Mouse (Mus musculus): ENCODE data around the gene B3gntl1. TPM values are rescaled to one million over a fixed set of nuclear protein-coding genes. Genes with fewer than 3 reads are reported as not detected.

The B3gntl1 gene
- polyA plus RNA-seq, 1 experiment from 2014 or later: 4.6 TPM

- Histone ChIP-seq H3K4me3 (ENCODE audit: low read depth, low read length) (no peak overlapping the region), H3K4me1 (ENCODE audit: control insufficient read depth, insufficient read depth, low read length) (no peaks in the 10 kb centered on the region), H3K27me3 (replicated peaks; ENCODE audit: control insufficient read depth, insufficient read depth, low read length) (no peaks in the 10 kb centered on the region), H3K4me2 (ENCODE audit: low read length) (no peak overlapping the region), H3K9me3 (replicated peaks; ENCODE audit: control insufficient read depth, low read length) (no peaks in the 10 kb centered on the region), H3K36me3 (ENCODE audit: control insufficient read depth, insufficient read depth, low read length) (peaks cover 2% of the 10 kb centered on the region; the same call in 1 of the 2 replicates), H3K27ac (ENCODE audit: low read depth, low read length) (no peak overlapping the region), H3K9ac (ENCODE audit: low read length) (no peak overlapping the region)
- WGBS: 84% methylated on average over 9 of the region's 9 CpGs
- ATAC-seq (no peak), DNase-seq (ENCODE audit: low spot score) (no peak)
Observed at GRCm38 (mm10) chr11:121647321-121647720, 25.6 kb downstream of the B3gntl1 start.

GRCm38 (mm10) chr11:121645394-121645793 lies 27.6 kb downstream of the B3gntl1 start:
- 94% methylated on average over 6 of the region's 6 CpGs for WGBS
- ATAC-seq: no peak
- DNase-seq (ENCODE audit: low spot score): no peak

GRCm38 (mm10) chr11:121641501-121642145 lies 31.3 kb downstream of the B3gntl1 start:
- Histone ChIP-seq H3K4me2 (ENCODE audit: low read length) (no peak overlapping the region), H3K27me3 (replicated peaks; ENCODE audit: control insufficient read depth, insufficient read depth, low read length) (no peaks in the 10 kb centered on the region), H3K9me3 (replicated peaks; ENCODE audit: control insufficient read depth, low read length) (no peaks in the 10 kb centered on the region), H3K27ac (ENCODE audit: low read depth, low read length) (no peak overlapping the region), H3K4me3 (ENCODE audit: low read depth, low read length) (no peak overlapping the region), H3K36me3 (ENCODE audit: control insufficient read depth, insufficient read depth, low read length) (peaks cover 9% of the 10 kb centered on the region; the same call in 1 of the 2 replicates), H3K9ac (ENCODE audit: low read length) (no peak overlapping the region), H3K4me1 (ENCODE audit: control insufficient read depth, insufficient read depth, low read length) (no peaks in the 10 kb centered on the region)
- 25% methylated on average over 2 of the region's 2 CpGs for WGBS
- DNase-seq (ENCODE audit: low spot score) (peak; percentile 14), ATAC-seq (no peak)

More at GRCm38 (mm10) chr11:121645394-121645793, 27.6 kb downstream of the B3gntl1 start:
- Histone ChIP-seq H3K4me2 (ENCODE audit: low read length) (no peak overlapping the region), H3K4me3 (ENCODE audit: low read depth, low read length) (no peak overlapping the region), H3K36me3 (ENCODE audit: control insufficient read depth, insufficient read depth, low read length) (peaks cover 2% of the 10 kb centered on the region; the same call in 1 of the 2 replicates), H3K9ac (ENCODE audit: low read length) (no peak overlapping the region), H3K9me3 (replicated peaks; ENCODE audit: control insufficient read depth, low read length) (no peaks in the 10 kb centered on the region), H3K27me3 (replicated peaks; ENCODE audit: control insufficient read depth, insufficient read depth, low read length) (no peaks in the 10 kb centered on the region), H3K4me1 (ENCODE audit: control insufficient read depth, insufficient read depth, low read length) (no peaks in the 10 kb centered on the region), H3K27ac (ENCODE audit: low read depth, low read length) (no peak overlapping the region)

- H3K9me3 ChIP-seq (replicated peaks; ENCODE audit: control insufficient read depth, low read length): no peaks in the 10 kb centered on the region
- H3K27ac ChIP-seq (ENCODE audit: low read depth, low read length): no peak overlapping the region
- H3K4me3 ChIP-seq (ENCODE audit: low read depth, low read length): no peak overlapping the region
- WGBS: 92% methylated on average over 10 of the region's 10 CpGs
- no peaks in the 10 kb centered on the region for H3K4me1 ChIP-seq (ENCODE audit: control insufficient read depth, insufficient read depth, low read length)
- H3K36me3 ChIP-seq (ENCODE audit: control insufficient read depth, insufficient read depth, low read length): peaks cover 14% of the 10 kb centered on the region; the same call in 1 of the 2 replicates
- H3K4me2 ChIP-seq (ENCODE audit: low read length): no peak overlapping the region
- H3K27me3 ChIP-seq (replicated peaks; ENCODE audit: control insufficient read depth, insufficient read depth, low read length): no peaks in the 10 kb centered on the region
- no peak overlapping the region for H3K9ac ChIP-seq (ENCODE audit: low read length)
- DNase-seq (ENCODE audit: low spot score): no peak
- no peak for ATAC-seq
Observed at GRCm38 (mm10) chr11:121636646-121637045, 36.3 kb downstream of the B3gntl1 start.

DNA sequence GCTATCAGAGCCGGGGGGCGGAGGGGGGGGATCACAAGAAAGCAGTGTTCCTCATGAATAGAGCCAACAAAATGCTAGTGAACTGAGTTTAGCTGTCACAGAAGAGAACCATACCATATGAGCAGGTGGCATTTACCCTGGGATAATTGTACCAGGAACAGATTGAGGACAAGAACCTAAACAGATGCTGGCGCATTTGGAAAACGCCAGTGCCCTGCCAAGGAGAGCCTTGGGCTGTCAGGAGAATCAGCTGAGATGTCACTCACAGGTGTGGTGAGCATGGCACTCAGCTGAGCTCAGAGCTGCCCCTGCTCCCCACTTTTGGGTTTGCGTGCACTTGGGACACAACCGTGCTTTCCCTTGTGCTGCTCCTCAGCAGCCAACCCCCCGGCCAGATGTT lies 41.5 kb downstream of the B3gntl1 start:
- H3K9ac ChIP-seq (ENCODE audit: low read length): no peak overlapping the region
- H3K4me2 ChIP-seq (ENCODE audit: low read length): no peak overlapping the region
- DNase-seq (ENCODE audit: low spot score): peak; percentile 46
- peaks cover 3% of the 10 kb centered on the region; the same call in 1 of the 2 replicates for H3K36me3 ChIP-seq (ENCODE audit: control insufficient read depth, insufficient read depth, low read length)
- 80% methylated on average over 7 of the region's 7 CpGs for WGBS
- no peaks in the 10 kb centered on the region for H3K4me1 ChIP-seq (ENCODE audit: control insufficient read depth, insufficient read depth, low read length)
- ATAC-seq: peak; percentile 67
- no peaks in the 10 kb centered on the region for H3K27me3 ChIP-seq (replicated peaks; ENCODE audit: control insufficient read depth, insufficient read depth, low read length)
- no peak overlapping the region for H3K4me3 ChIP-seq (ENCODE audit: low read depth, low read length)
- no peaks in the 10 kb centered on the region for H3K9me3 ChIP-seq (replicated peaks; ENCODE audit: control insufficient read depth, low read length)
- H3K27ac ChIP-seq (ENCODE audit: low read depth, low read length): no peak overlapping the region

DNA sequence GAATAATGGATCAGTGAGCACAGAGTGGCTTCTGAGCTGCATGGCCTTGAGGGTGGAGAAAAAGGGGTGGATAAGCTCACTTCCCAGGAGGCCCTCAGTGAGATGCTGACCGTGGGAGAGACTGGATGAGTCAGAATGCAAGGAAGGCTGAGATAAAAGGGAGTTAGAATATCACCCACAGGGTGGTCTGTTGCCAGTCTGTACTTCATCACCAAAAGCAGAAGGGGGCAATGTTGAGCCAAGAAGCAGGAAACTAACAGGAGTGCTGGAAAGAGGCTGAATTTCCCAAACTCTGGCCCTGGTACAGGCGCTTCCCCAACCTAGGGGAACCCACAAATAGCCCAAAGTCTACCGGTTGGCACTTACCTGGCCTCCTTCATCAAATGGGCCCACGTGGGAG lies 42.5 kb downstream of the B3gntl1 start:
- peak; percentile 5 for DNase-seq (ENCODE audit: low spot score)
- Histone ChIP-seq H3K4me3 (ENCODE audit: low read depth, low read length) (no peak overlapping the region), H3K9me3 (replicated peaks; ENCODE audit: control insufficient read depth, low read length) (no peaks in the 10 kb centered on the region), H3K4me2 (ENCODE audit: low read length) (no peak overlapping the region), H3K9ac (ENCODE audit: low read length) (no peak overlapping the region), H3K27me3 (replicated peaks; ENCODE audit: control insufficient read depth, insufficient read depth, low read length) (no peaks in the 10 kb centered on the region), H3K27ac (ENCODE audit: low read depth, low read length) (no peak overlapping the region), H3K36me3 (ENCODE audit: control insufficient read depth, insufficient read depth, low read length) (no peaks in the 10 kb centered on the region; the same call in 1 of the 2 replicates), H3K4me1 (ENCODE audit: control insufficient read depth, insufficient read depth, low read length) (no peaks in the 10 kb centered on the region)
- no peak for ATAC-seq
- WGBS: 77% methylated on average over 4 of the region's 4 CpGs

- H3K4me2 ChIP-seq (ENCODE audit: low read length): no peak overlapping the region
- H3K9ac ChIP-seq (ENCODE audit: low read length): no peak overlapping the region
- H3K4me1 ChIP-seq (ENCODE audit: control insufficient read depth, insufficient read depth, low read length): no peaks in the 10 kb centered on the region
- H3K4me3 ChIP-seq (ENCODE audit: low read depth, low read length): no peak overlapping the region
- H3K27me3 ChIP-seq (replicated peaks; ENCODE audit: control insufficient read depth, insufficient read depth, low read length): no peaks in the 10 kb centered on the region
- DNase-seq (ENCODE audit: low spot score) (no peak), ATAC-seq (no peak)
- H3K9me3 ChIP-seq (replicated peaks; ENCODE audit: control insufficient read depth, low read length): no peaks in the 10 kb centered on the region
- no peaks in the 10 kb centered on the region; the same call in 1 of the 2 replicates for H3K36me3 ChIP-seq (ENCODE audit: control insufficient read depth, insufficient read depth, low read length)
- no peak overlapping the region for H3K27ac ChIP-seq (ENCODE audit: low read depth, low read length)
- WGBS: 93% methylated on average over 6 of the region's 6 CpGs
Observed at GRCm38 (mm10) chr11:121629529-121629928, 43.4 kb downstream of the B3gntl1 start.

DNA sequence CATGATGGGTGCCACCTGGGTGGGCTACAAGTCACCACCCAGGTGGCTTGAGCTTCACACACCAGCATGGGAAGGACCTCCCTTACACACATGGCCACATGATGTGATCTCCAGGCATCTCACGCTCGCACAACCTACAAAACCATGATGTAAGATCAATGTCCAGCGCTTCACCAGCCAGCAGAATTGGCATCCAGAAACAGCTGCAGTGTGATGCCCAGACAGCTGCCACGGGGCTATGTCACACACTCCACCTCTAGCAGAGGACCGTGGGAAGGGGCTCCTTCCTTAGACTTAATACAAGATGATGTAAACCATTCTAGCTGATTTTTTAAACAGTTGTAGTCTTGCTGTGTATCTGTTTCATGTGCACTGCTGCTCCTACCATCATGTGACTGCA lies 45.4 kb downstream of the B3gntl1 start:
- Histone ChIP-seq H3K4me1 (ENCODE audit: control insufficient read depth, insufficient read depth, low read length) (no peaks in the 10 kb centered on the region), H3K4me2 (ENCODE audit: low read length) (no peak overlapping the region), H3K4me3 (ENCODE audit: low read depth, low read length) (no peak overlapping the region), H3K36me3 (ENCODE audit: control insufficient read depth, insufficient read depth, low read length) (peaks cover 8% of the 10 kb centered on the region), H3K27me3 (replicated peaks; ENCODE audit: control insufficient read depth, insufficient read depth, low read length) (no peaks in the 10 kb centered on the region), H3K9me3 (replicated peaks; ENCODE audit: control insufficient read depth, low read length) (no peaks in the 10 kb centered on the region), H3K9ac (ENCODE audit: low read length) (no peak overlapping the region), H3K27ac (ENCODE audit: low read depth, low read length) (no peak overlapping the region)
- 88% methylated on average over 5 of the region's 5 CpGs for WGBS
- ATAC-seq: no peak
- no peak for DNase-seq (ENCODE audit: low spot score)

DNA sequence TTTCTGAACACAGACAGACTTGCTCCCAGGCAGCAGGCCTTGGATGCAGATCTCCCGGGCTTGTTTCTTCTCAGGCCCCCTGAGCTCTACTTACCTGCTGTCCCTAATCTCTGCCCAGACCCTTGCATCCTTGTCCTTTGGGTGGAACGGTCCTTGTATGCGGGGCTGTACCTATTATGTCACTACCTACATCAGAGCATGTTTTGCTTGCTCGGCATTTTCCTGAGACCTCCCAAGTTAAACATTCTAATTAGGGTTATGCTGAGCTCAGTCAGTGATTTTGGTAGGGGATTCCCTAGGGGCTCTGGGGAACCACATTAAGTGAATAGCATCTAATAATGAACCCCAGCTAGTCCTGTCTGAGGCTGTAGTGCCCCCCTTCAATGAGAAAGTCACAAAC lies 47.9 kb downstream of the B3gntl1 start:
- 87% methylated on average over 4 of the region's 4 CpGs for WGBS
- Histone ChIP-seq H3K36me3 (ENCODE audit: control insufficient read depth, insufficient read depth, low read length) (peaks cover 27% of the 10 kb centered on the region), H3K4me1 (ENCODE audit: control insufficient read depth, insufficient read depth, low read length) (no peaks in the 10 kb centered on the region), H3K9ac (ENCODE audit: low read length) (no peak overlapping the region), H3K9me3 (replicated peaks; ENCODE audit: control insufficient read depth, low read length) (no peaks in the 10 kb centered on the region), H3K27ac (ENCODE audit: low read depth, low read length) (no peak overlapping the region), H3K4me3 (ENCODE audit: low read depth, low read length) (no peak overlapping the region), H3K27me3 (replicated peaks; ENCODE audit: control insufficient read depth, insufficient read depth, low read length) (no peaks in the 10 kb centered on the region), H3K4me2 (ENCODE audit: low read length) (no peak overlapping the region)
- DNase-seq (ENCODE audit: low spot score) (no peak), ATAC-seq (no peak)

Data from forebrain, embryonic 14.5 days (tissue).